Mouse (Mus musculus) liver, embryonic 14.5 days (tissue): ENCODE data around the gene Adamtsl3. TPM values are rescaled to one million over a fixed set of nuclear protein-coding genes. Genes with fewer than 3 reads are reported as not detected.

Experiments used
- ATAC-seq: fragments of 200-750 bp; cut with Nextera tagmentation; 2 replicates; pipeline ENCODE4 v1.8.0; 2017; ENCODE audit warnings: moderate number of reproducible peaks, mild to moderate bottlenecking, moderate library complexity; ENCODE audit not compliant: insufficient read depth
- DNase-seq, 3 experiments: peaks; one replicate each; pipeline ENCODE4 v3.0.0-alpha.2; 2012 to 2013; ENCODE audit warnings: low read depth in 3 of 3, low spot score in 3 of 3
- H3K27ac ChIP-seq: fragments of 300-500 bp; sonication (generic); 2 replicates; pipeline ENCODE4 v1.5.1; 2014; ENCODE audit warnings: moderate library complexity, mild to moderate bottlenecking, control low read depth, inconsistent platforms
- H3K27me3 ChIP-seq: fragments of 300-500 bp; sonication (generic); 2 replicates; pipeline ENCODE4 v1.6.1; 2014; ENCODE audit warnings: mild to moderate bottlenecking, low read length, moderate library complexity; ENCODE audit not compliant: control insufficient read depth, insufficient read depth
- H3K36me3 ChIP-seq: fragments of 300-500 bp; sonication (generic); replicated peaks from 2 replicates; pipeline ENCODE4 v1.6.1; 2014; ENCODE audit warnings: low read depth; ENCODE audit not compliant: control insufficient read depth, insufficient read depth
- H3K4me1 ChIP-seq, 2 experiments: fragments of 200-500 bp in 1 of 2; fragments of 300-500 bp in 1 of 2; sonication (generic) in 1 of 2; replicated peaks; 2 replicates each; pipeline ENCODE4 v1.6.1; 2012 to 2014; ENCODE audit warnings: antibody characterized with exemption in 1 of 2, inconsistent platforms in 1 of 2, low read length in 1 of 2; ENCODE audit not compliant: control insufficient read depth in 2 of 2, insufficient read depth in 2 of 2
- H3K4me2 ChIP-seq: fragments of 300-500 bp; sonication (generic); 2 replicates; pipeline ENCODE4 v1.6.1; 2014; ENCODE audit warnings: low read depth, mild to moderate bottlenecking, control low read depth, moderate library complexity
- H3K4me3 ChIP-seq, 2 experiments: fragments of 200-500 bp in 1 of 2; fragments of 300-500 bp in 1 of 2; sonication (generic) in 1 of 2; 2 replicates each; pipeline ENCODE4 v1.5.1; 2012 to 2014; ENCODE audit warnings: low read depth in 2 of 2, low read length in 2 of 2, mild to moderate bottlenecking in 2 of 2, control low read depth in 1 of 2, inconsistent platforms in 1 of 2, moderate library complexity in 1 of 2; ENCODE audit not compliant: insufficient read depth in 1 of 2
- H3K9ac ChIP-seq: fragments of 300-500 bp; sonication (generic); replicated peaks from 2 replicates; pipeline ENCODE4 v1.6.1; 2014; ENCODE audit warnings: mild to moderate bottlenecking, control low read depth, moderate library complexity
- H3K9me3 ChIP-seq: fragments of 300-500 bp; sonication (generic); 2 replicates; pipeline ENCODE4 v1.6.1; 2016; ENCODE audit warnings: low read length, mixed read lengths; ENCODE audit not compliant: control insufficient read depth
- CTCF ChIP-seq: IDR thresholded peaks from 2 replicates; pipeline ENCODE4 v1.5.1; 2016; ENCODE audit warnings: antibody characterized with exemption, low read depth, control low read depth
- EP300 ChIP-seq: IDR thresholded peaks from 2 replicates; pipeline ENCODE4 v1.6.1; 2016; ENCODE audit warnings: antibody characterized with exemption, low read depth
- whole genome bisulfite sequencing: fragments of 180-500 bp; shearing (Covaris S2); extraction: QIAGEN DNeasy Blood & Tissue Kit; methylation state at CpG from one replicate; pipeline ENCODE4 v1.1.7; 2014; ENCODE audit not compliant: insufficient replicate concordance; 5-methylcytosine and 5-hydroxymethylcytosine counted together
- polyA plus RNA-seq, 2 experiments: library from polyadenylated mRNA; depleted of rRNA in 1 of 2; stranded (reverse) in 1 of 2; unstranded in 1 of 2; fragments of >200 nt; fragmentation: Nextera tagmentation in 1 of 2; extraction: Ambion mirVana in 1 of 2; gene quantifications; 2 replicates each; pipeline versions ENCODE4 v1.2.1 to v1.2.3; 2012 to 2014

Adamtsl3 gene
- polyA plus RNA-seq, 2 experiments, result 0.06 TPM; not detected in 1

- TF ChIP-seq CTCF (no peak), EP300 (no peak)
- no peaks in the 10 kb centered on the region for H3K9me3 ChIP-seq
- 36% methylated on average over 4 of the region's 4 CpGs for WGBS
- DNase-seq (no peak), ATAC-seq (no peak)
- H3K9ac ChIP-seq, result no peak overlapping the region
- no peak overlapping the region for H3K27ac ChIP-seq
- no peaks in the 10 kb centered on the region for H3K36me3 ChIP-seq
- no peak overlapping the region for H3K4me2 ChIP-seq
- no peaks in the 10 kb centered on the region for H3K27me3 ChIP-seq
- no peak overlapping the region for H3K4me3 ChIP-seq
- H3K4me1 ChIP-seq, result no peaks in the 10 kb centered on the region
Measured at GRCm38 (mm10) chr7:82366056-82366455, 30.6 kb downstream of the Adamtsl3 start.

- H3K4me2 ChIP-seq, result no peak overlapping the region
- H3K9ac ChIP-seq, result no peak overlapping the region
- H3K4me3 ChIP-seq, result no peak overlapping the region
- H3K36me3 ChIP-seq, result no peaks in the 10 kb centered on the region
- H3K9me3 ChIP-seq, result no peaks in the 10 kb centered on the region
- 55% methylated on average over 5 of the region's 5 CpGs for WGBS
- DNase-seq (no peak), ATAC-seq (no peak)
- no peaks in the 10 kb centered on the region for H3K27me3 ChIP-seq
- H3K4me1 ChIP-seq, result no peaks in the 10 kb centered on the region
- TF ChIP-seq CTCF, result no peak
- TF ChIP-seq EP300, result no peak
- no peak overlapping the region for H3K27ac ChIP-seq
Measured at GRCm38 (mm10) chr7:82366471-82366870, 31.0 kb downstream of the Adamtsl3 start.

- no peak for TF ChIP-seq CTCF
- TF ChIP-seq EP300, result no peak
- H3K9me3 ChIP-seq, result no peaks in the 10 kb centered on the region
- DNase-seq (no peak), ATAC-seq (no peak)
- no peaks in the 10 kb centered on the region for H3K36me3 ChIP-seq
- no peak overlapping the region for H3K4me2 ChIP-seq
- H3K27me3 ChIP-seq, result no peaks in the 10 kb centered on the region
- H3K9ac ChIP-seq, result no peak overlapping the region
- no peak overlapping the region for H3K4me3 ChIP-seq
- H3K4me1 ChIP-seq, result no peaks in the 10 kb centered on the region
- no peak overlapping the region for H3K27ac ChIP-seq
- WGBS, result 31% methylated on average over 2 of the region's 2 CpGs
Measured at GRCm38 (mm10) chr7:82368047-82368446, 32.6 kb downstream of the Adamtsl3 start.

GRCm38 (mm10) chr7:82370132-82370531 is 34.6 kb downstream of the Adamtsl3 start:
- Histone ChIP-seq H3K27ac (no peak overlapping the region), H3K9ac (no peak overlapping the region), H3K4me3 (no peak overlapping the region), H3K9me3 (no peaks in the 10 kb centered on the region), H3K27me3 (no peaks in the 10 kb centered on the region), H3K4me1 (no peaks in the 10 kb centered on the region), H3K36me3 (no peaks in the 10 kb centered on the region), H3K4me2 (no peak overlapping the region)
- ATAC-seq (no peak), DNase-seq (no peak)
- 58% methylated on average over 8 of the region's 8 CpGs for WGBS
- no peak for TF ChIP-seq CTCF
- TF ChIP-seq EP300, result no peak

- Histone ChIP-seq H3K4me3 (no peak overlapping the region), H3K4me1 (no peaks in the 10 kb centered on the region), H3K9ac (no peak overlapping the region), H3K27ac (no peak overlapping the region), H3K36me3 (no peaks in the 10 kb centered on the region), H3K9me3 (no peaks in the 10 kb centered on the region), H3K27me3 (no peaks in the 10 kb centered on the region), H3K4me2 (no peak overlapping the region)
- no peak for TF ChIP-seq EP300
- TF ChIP-seq CTCF, result no peak
- ATAC-seq (no peak), DNase-seq (no peak)
- 47% methylated on average over 3 of the region's 3 CpGs for WGBS
Measured at GRCm38 (mm10) chr7:82371411-82371810, 35.9 kb downstream of the Adamtsl3 start.
